Mouse (Mus musculus) heart, postnatal 0 days (tissue): Measurements from ENCODE around the gene Hnrnpul2.

ENCODE experiments used
- CTCF ChIP-seq: IDR thresholded peaks from 2 replicates; pipeline ENCODE4 v1.5.1; 2016; ENCODE audit warnings: antibody characterized with exemption, control low read depth, low read depth
- EP300 ChIP-seq: IDR thresholded peaks from 2 replicates; pipeline ENCODE4 v1.6.1; 2016; ENCODE audit warnings: antibody characterized with exemption, low read depth

- no peak for TF ChIP-seq CTCF
- TF ChIP-seq EP300: no peak
Observed at GRCm38 (mm10) chr19:8831262-8831661, 11.5 kb downstream of the Hnrnpul2 start.
